Comparison of ENCODE assay signal across 9 mouse cellular contexts in genomic region chr2:6436085-6436950, GRCm38 (mm10).
DNase-seq lines count a peak whose midpoint lies in the region; ATAC-seq and TF ChIP-seq lines count a peak whose summit lies in the region.
"Had no signal": no experiment of that assay in that cellular context is flagged by ENCODE, and none has a peak within 500 bp of the region (broad histone marks: within the 10 kb centered on the region; RNA-seq: fewer than 3 reads in every experiment).

No protein-coding gene starts in this region.

- 74% methylated on average over 16 of the region's 16 CpGs for WGBS in spleen, adult 2 months
- 80% methylated on average over 16 of the region's 16 CpGs for WGBS in forebrain, postnatal 0 days
- 73% methylated on average over 16 of the region's 16 CpGs for WGBS in intestine, embryonic 15.5 days
- WGBS in midbrain, embryonic 16.5 days = 85% methylated on average over 16 of the region's 16 CpGs

- H3K27ac ChIP-seq in spleen, adult 2 months (ENCODE audit: insufficient read depth, low read length) = no peak overlapping the region
- H3K27ac ChIP-seq in forebrain, postnatal 0 days (ENCODE audit: low read depth, low read length) = no peak overlapping the region
- H3K27ac ChIP-seq in intestine, embryonic 15.5 days = no peak overlapping the region
- H3K27ac ChIP-seq in midbrain, embryonic 16.5 days (ENCODE audit: low read length) = no peak overlapping the region
- H3K27ac ChIP-seq: embryonic facial prominence, embryonic 13.5 days had no signal

- no peaks in the 10 kb centered on the region for H3K4me1 ChIP-seq in spleen, adult 2 months (ENCODE audit: control insufficient read depth, insufficient read depth, insufficient read length)
- no peaks in the 10 kb centered on the region for H3K4me1 ChIP-seq in forebrain, postnatal 0 days (ENCODE audit: insufficient read depth)
- H3K4me1 ChIP-seq in intestine, embryonic 15.5 days (replicated peaks) = no peaks in the 10 kb centered on the region
- no peaks in the 10 kb centered on the region for H3K4me1 ChIP-seq in midbrain, embryonic 16.5 days (ENCODE audit: control insufficient read depth, insufficient read depth, low read length)

- H3K9me3 ChIP-seq in forebrain, postnatal 0 days (ENCODE audit: low read length) = no peaks in the 10 kb centered on the region
- H3K9me3 ChIP-seq in intestine, embryonic 15.5 days = no peaks in the 10 kb centered on the region
- no peaks in the 10 kb centered on the region for H3K9me3 ChIP-seq in midbrain, embryonic 16.5 days (replicated peaks; ENCODE audit: control insufficient read depth, low read length, poor library complexity, severe bottlenecking)
- H3K9me3 ChIP-seq: embryonic facial prominence, embryonic 13.5 days had no signal

- peak; percentile 58; the same call in 1 of the 2 replicates for TF ChIP-seq CTCF in spleen, adult 2 months (IDR thresholded peaks at IDR 0.05; ENCODE audit: extremely low read depth, insufficient read depth, insufficient read length, insufficient replicate concordance)
- peak; percentile 85 for TF ChIP-seq CTCF in forebrain, postnatal 0 days (IDR thresholded peaks at IDR 0.05; ENCODE audit: low read depth)

- peak; percentile 80 for ATAC-seq in forebrain, postnatal 0 days
- peak; percentile 73 for ATAC-seq in intestine, embryonic 15.5 days
- peak; percentile 76 for ATAC-seq in midbrain, embryonic 16.5 days

- no peak overlapping the region for H3K4me2 ChIP-seq in forebrain, postnatal 0 days (ENCODE audit: low read depth)
- H3K4me2 ChIP-seq in intestine, embryonic 15.5 days (replicated peaks) = no peak overlapping the region
- H3K4me2 ChIP-seq in midbrain, embryonic 16.5 days (ENCODE audit: low read length) = no peak overlapping the region
- H3K4me2 ChIP-seq: embryonic facial prominence, embryonic 13.5 days had no signal

- no peak overlapping the region for H3K4me3 ChIP-seq in spleen, adult 2 months (ENCODE audit: extremely low read depth, insufficient read depth, insufficient read length)
- H3K4me3 ChIP-seq in forebrain, postnatal 0 days (ENCODE audit: low read depth, low read length) = no peak overlapping the region
- no peak overlapping the region for H3K4me3 ChIP-seq in intestine, embryonic 15.5 days (replicated peaks)
- H3K4me3 ChIP-seq in midbrain, embryonic 16.5 days (ENCODE audit: low read depth, low read length) = no peak overlapping the region
- H3K4me3 ChIP-seq: embryonic facial prominence, embryonic 13.5 days had no signal

- H3K36me3 ChIP-seq in spleen, adult 2 months (ENCODE audit: control insufficient read depth, insufficient read depth, low read length) = peaks cover 28% of the 10 kb centered on the region
- H3K36me3 ChIP-seq in forebrain, postnatal 0 days (ENCODE audit: insufficient read depth) = peaks cover 20% of the 10 kb centered on the region
- peaks cover 19% of the 10 kb centered on the region; the same call in 1 of the 2 replicates for H3K36me3 ChIP-seq in intestine, embryonic 15.5 days
- peaks cover 12% of the 10 kb centered on the region; the same call in 1 of the 2 replicates for H3K36me3 ChIP-seq in midbrain, embryonic 16.5 days (ENCODE audit: control insufficient read depth, insufficient read depth, low read length)

- H3K27me3 ChIP-seq in spleen, adult 2 months (ENCODE audit: control insufficient read depth, insufficient read depth, low read length) = no peaks in the 10 kb centered on the region
- no peaks in the 10 kb centered on the region for H3K27me3 ChIP-seq in forebrain, postnatal 0 days (ENCODE audit: insufficient read depth, low read length)
- H3K27me3 ChIP-seq in intestine, embryonic 15.5 days (replicated peaks) = no peaks in the 10 kb centered on the region
- H3K27me3 ChIP-seq in midbrain, embryonic 16.5 days (ENCODE audit: control insufficient read depth, insufficient read depth, low read depth, low read length) = no peaks in the 10 kb centered on the region
- H3K27me3 ChIP-seq: embryonic facial prominence, embryonic 13.5 days had no signal

- no peak overlapping the region for H3K9ac ChIP-seq in forebrain, postnatal 0 days
- H3K9ac ChIP-seq in intestine, embryonic 15.5 days = no peak overlapping the region
- no peak overlapping the region for H3K9ac ChIP-seq in midbrain, embryonic 16.5 days (ENCODE audit: low read depth, low read length)
- H3K9ac ChIP-seq: embryonic facial prominence, embryonic 13.5 days had no signal

- no peak for TF ChIP-seq POLR2A in spleen, adult 2 months (IDR thresholded peaks at IDR 0.05; ENCODE audit: low read depth, low read length)

- DNase-seq in spleen, adult 2 months (ENCODE audit: low read depth in 1 of 2, low spot score in 2 of 2) = peak in 1 of 2 experiments; percentile 18
- no peak for DNase-seq in spleen, adult 12 weeks (ENCODE audit: low spot score)
- peak; percentile 40 to 54 for DNase-seq in cerebellum, adult 18-20 months
- peak; percentile 62 for DNase-seq in forebrain, postnatal 0 days
- peak; percentile 51 for DNase-seq in liver
- peak; percentile 47 for DNase-seq in thymus, postnatal 14 days
